Mouse (Mus musculus): Measurements from ENCODE around the gene Fosl1. TPM values are rescaled to one million over a fixed set of nuclear protein-coding genes. Genes with fewer than 3 reads are reported as not detected.

Fosl1 gene
- total RNA-seq (2023), result 0.79 TPM

GRCm38 (mm10) chr19:5447515-5448353 is at the start of gene Fosl1:
Fosl1 (plus strand) TSS chr19:5447547.

GRCm38 (mm10) chr19:5402293-5402692 is 45.1 kb upstream of the Fosl1 start, which contains the start of gene Tsga10ip:
Tsga10ip (minus strand) TSS chr19:5402526.

GRCm38 (mm10) chr19:5424782-5425741 is 22.3 kb upstream of the Fosl1 start, which contains the start of the genes Drap1 and AI837181:
Drap1 (minus strand) TSS chr19:5424979.
AI837181 (plus strand) TSS chr19:5425144.

GRCm38 (mm10) chr19:5457746-5458442 is 10.5 kb downstream of the Fosl1 start, which contains the start of gene Ccdc85b:
Ccdc85b (minus strand) TSS chr19:5457894.

GRCm38 (mm10) chr19:5460465-5460911 is 13.1 kb downstream of the Fosl1 start, which contains the start of gene Fibp:
Fibp (plus strand) TSS chr19:5460615.

GRCm38 (mm10) chr19:5468374-5468773 is 21.0 kb downstream of the Fosl1 start, which contains the start of gene Ctsw:
Ctsw (minus strand) TSS chr19:5468507.

GRCm38 (mm10) chr19:5473720-5474119 is 26.4 kb downstream of the Fosl1 start, which contains the start of gene Efemp2:
Efemp2 (plus strand) TSS chr19:5473954.

GRCm38 (mm10) chr19:5487768-5488550 is 40.6 kb downstream of the Fosl1 start, which contains the start of gene Mus81:
Mus81 (minus strand) TSS chr19:5488402.

GRCm38 (mm10) chr19:5490313-5490897 is 43.1 kb downstream of the Fosl1 start, which contains the start of gene Cfl1:
Cfl1 (plus strand) TSS chr19:5490455.

GRCm38 (mm10) chr19:5503687-5504086 is 56.3 kb downstream of the Fosl1 start, which contains the start of gene 1700020D05Rik:
1700020D05Rik (minus strand) TSS chr19:5503787.

Other genes with a start within 250 kb of the Fosl1 start
- gene Pacs1, start 174.4 kb upstream of the Fosl1 start, total RNA-seq (2023), result 116 TPM
- gene Sf3b2, start 152.1 kb upstream of the Fosl1 start, total RNA-seq (2023), result 265 TPM
- not detected for gene Gal3st3, start 149.2 kb upstream of the Fosl1 start, total RNA-seq (2023)
- gene Catsper1, start 111.8 kb upstream of the Fosl1 start, total RNA-seq (2023), result not detected
- gene Cst6, start 98.0 kb upstream of the Fosl1 start, total RNA-seq (2023), result not detected
- gene Eif1ad, start 80.8 kb upstream of the Fosl1 start, total RNA-seq (2023), result 31.3 TPM
- gene Banf1, start 80.4 kb upstream of the Fosl1 start, total RNA-seq (2023), result 87.0 TPM
- 189 TPM for gene Sart1, start 58.8 kb upstream of the Fosl1 start, total RNA-seq (2023)
- gene Tsga10ip, start 45.0 kb upstream of the Fosl1 start, total RNA-seq (2023), result not detected
- gene Drap1, start 22.6 kb upstream of the Fosl1 start, total RNA-seq (2023), result 164 TPM
- 54.1 TPM for gene AI837181, start 22.4 kb upstream of the Fosl1 start, total RNA-seq (2023)
- gene Ccdc85b, start 10.3 kb downstream of the Fosl1 start, total RNA-seq (2023), result 6.2 TPM
- gene Fibp, start 13.1 kb downstream of the Fosl1 start, total RNA-seq (2023), result 82.7 TPM
- gene Ctsw, start 21.0 kb downstream of the Fosl1 start, total RNA-seq (2023), result 43.6 TPM
- gene Efemp2, start 26.4 kb downstream of the Fosl1 start, total RNA-seq (2023), result not detected
- gene Mus81, start 40.9 kb downstream of the Fosl1 start, total RNA-seq (2023), result 38.5 TPM
- gene Cfl1, start 42.9 kb downstream of the Fosl1 start, total RNA-seq (2023), result 1,344 TPM
- gene 1700020D05Rik, start 56.2 kb downstream of the Fosl1 start, total RNA-seq (2023), result not detected
- gene Snx32, start 63.0 kb downstream of the Fosl1 start, total RNA-seq (2023), result 4.8 TPM
- gene Ovol1, start 113.1 kb downstream of the Fosl1 start, total RNA-seq (2023), result not detected
- gene Ap5b1, start 120.5 kb downstream of the Fosl1 start, total RNA-seq (2023), result 17.9 TPM
- gene Rnaseh2c, start 154.3 kb downstream of the Fosl1 start, total RNA-seq (2023), result 78.0 TPM
- 144 TPM for gene Kat5, start 162.7 kb downstream of the Fosl1 start, total RNA-seq (2023)
- gene Rela, start 189.9 kb downstream of the Fosl1 start, total RNA-seq (2023), result 151 TPM
- gene Sipa1, start 216.2 kb downstream of the Fosl1 start, total RNA-seq (2023), result 171 TPM
- gene Map3k11, start 241.2 kb downstream of the Fosl1 start, total RNA-seq (2023), result 50.6 TPM
- 181 TPM for gene Pcnx3, start 241.4 kb downstream of the Fosl1 start, total RNA-seq (2023)